Mouse (Mus musculus) kidney, adult 18-20 months (tissue): ENCODE measurements around the gene Marcks.

ENCODE experiments used
- DNase-seq: peaks from one replicate; pipeline ENCODE4 v3.0.0; 2021

Marcks gene

GRCm38 (mm10) chr10:37138778-37139442 lies at the start of gene Marcks:
Gene Marcks (minus strand): TSS chr10:37138920.
- DNase-seq: peak; percentile 82

DNA sequence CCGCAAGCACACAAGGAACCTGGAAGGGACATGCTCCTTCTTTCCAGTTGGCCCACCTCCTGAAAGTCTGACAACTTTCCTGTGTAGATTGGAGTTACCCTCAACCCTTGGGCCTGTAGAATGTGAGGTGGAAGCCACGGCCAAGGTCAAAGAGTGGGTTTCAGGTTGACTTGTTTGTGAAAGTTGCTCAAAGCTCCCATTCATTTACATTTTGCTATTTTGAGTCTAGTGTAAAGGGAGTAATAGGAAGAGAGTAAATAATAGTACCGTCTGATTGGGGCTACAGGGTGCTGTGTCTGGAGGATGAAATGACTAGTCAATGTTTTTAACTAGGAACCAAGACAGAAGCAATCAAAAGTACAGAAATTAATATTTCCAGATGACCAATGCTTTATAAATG lies 38.4 kb upstream of the Marcks start:
- DNase-seq: no peak

DNA sequence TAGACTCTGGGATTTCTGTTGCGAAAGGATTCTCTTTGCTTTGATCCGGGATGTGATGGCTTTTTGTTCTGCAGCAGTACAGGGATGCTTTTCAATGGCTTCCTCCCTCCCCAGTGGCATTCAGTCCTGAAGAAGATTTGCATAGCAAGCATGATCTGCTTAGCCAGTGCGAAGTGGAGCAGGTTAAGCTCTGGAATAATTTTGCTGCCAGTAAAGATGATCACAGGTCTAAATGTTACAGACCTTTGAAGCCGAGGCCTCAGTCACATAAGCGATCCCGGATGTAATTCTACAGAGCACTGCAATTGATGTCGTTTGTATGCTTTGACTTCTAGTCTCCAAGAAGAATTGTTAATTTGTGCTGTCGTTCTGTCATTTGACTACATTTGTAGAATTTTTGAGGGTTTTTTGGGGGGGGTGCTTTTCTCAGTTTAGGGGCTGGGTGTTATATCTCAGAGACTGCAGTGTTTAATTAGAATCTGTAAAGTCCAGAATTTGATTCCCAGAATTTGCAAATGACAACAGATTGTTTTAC lies 33.8 kb upstream of the Marcks start:
- DNase-seq: no peak

DNA sequence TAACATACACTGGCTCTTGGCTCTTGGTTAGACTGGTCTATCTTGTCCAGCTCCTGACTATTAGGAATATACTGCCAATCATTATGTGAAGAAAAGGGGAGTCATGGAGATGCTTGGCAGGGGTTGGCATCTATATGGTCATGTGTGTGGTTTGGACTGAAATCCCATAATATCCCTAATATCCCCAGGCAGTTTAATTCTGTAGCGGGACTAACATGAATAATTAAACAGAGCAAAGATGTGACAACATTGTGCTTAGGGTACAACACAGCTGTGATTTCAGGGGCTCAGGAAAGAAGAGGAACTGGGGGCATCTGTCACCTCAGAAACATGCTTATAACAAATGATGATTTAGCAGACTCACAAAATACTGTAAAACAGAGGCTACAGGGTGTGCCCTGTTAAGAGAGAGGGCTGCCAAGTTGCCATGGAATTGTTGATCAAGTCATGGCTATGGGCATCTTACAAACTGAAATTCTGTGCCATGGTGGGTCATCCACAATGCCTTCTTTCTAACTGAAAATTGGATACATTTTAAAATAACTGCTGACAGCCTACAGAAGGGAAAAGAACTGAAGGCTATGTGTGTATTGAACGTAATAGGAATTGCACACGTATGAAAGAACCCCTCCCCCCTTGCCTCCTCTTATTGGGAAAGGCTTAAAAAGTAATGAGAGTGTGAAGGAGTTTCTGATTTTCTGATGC lies 33.1 kb upstream of the Marcks start:
- DNase-seq: no peak

DNA sequence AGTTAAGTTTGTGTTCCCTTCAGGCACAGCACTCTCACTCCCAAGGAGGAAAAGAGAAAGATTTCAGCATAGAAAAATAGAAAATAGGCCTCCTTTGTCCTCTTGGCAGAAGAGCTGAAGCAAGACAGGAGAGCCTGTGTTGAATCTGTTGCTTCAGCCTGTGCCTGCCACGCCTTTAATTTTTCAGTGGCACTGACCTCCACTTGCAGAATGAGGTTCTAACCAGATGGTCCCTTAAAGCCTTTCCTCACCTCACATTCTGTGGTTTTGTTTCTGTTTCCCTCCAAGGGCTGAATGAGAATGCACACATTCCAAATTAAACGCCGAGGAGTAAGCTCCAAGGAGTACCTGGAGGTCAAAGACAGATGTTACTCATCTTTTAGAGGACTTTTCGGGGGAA lies 32.2 kb upstream of the Marcks start:
- DNase-seq: no peak

DNA sequence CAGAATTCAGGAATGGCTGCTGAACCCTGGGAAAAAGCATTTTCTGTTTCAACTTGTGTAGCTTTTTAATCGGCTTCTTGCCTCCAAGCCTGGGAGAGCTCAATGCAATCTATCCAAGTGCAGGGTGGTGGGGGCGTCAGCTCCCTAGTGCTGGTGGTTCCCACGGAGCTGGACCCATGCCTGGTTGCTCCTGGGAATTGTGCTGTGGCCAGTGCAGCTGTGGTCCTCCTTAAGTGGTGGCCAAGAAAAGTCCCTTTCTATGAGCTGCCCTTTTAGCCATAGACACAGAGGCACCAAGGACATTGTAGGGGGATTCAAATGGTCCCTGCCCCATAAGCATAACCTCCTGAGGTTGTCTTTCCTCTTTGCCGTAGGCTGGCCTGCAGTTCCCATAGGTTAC lies 31.7 kb upstream of the Marcks start:
- DNase-seq: no peak

DNA sequence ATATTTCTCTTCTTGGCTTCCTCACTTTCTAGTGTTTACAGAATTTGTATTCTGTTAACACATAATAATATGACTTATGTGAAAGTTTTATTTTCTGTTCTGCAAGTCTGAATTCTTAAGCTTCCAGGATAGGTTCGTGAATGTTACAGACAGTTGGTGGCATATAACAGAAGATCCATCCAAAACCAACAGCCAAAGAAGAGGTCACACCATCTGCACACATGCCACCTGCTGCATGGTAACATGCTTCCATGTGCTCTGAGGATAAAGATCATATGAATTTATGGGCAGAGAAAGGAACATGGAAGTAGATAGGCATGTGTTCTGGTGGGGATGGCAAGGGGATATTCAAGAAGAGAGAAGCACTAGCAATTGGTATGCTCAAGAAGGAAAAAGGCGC lies 28.8 kb upstream of the Marcks start:
- no peak for DNase-seq

- no peak for DNase-seq
Observed at GRCm38 (mm10) chr10:37159731-37160130, 21.0 kb upstream of the Marcks start.

- no peak for DNase-seq
Observed at GRCm38 (mm10) chr10:37157156-37157555, 18.4 kb upstream of the Marcks start.

- no peak for DNase-seq
Observed at GRCm38 (mm10) chr10:37155131-37155530, 16.4 kb upstream of the Marcks start.

DNA sequence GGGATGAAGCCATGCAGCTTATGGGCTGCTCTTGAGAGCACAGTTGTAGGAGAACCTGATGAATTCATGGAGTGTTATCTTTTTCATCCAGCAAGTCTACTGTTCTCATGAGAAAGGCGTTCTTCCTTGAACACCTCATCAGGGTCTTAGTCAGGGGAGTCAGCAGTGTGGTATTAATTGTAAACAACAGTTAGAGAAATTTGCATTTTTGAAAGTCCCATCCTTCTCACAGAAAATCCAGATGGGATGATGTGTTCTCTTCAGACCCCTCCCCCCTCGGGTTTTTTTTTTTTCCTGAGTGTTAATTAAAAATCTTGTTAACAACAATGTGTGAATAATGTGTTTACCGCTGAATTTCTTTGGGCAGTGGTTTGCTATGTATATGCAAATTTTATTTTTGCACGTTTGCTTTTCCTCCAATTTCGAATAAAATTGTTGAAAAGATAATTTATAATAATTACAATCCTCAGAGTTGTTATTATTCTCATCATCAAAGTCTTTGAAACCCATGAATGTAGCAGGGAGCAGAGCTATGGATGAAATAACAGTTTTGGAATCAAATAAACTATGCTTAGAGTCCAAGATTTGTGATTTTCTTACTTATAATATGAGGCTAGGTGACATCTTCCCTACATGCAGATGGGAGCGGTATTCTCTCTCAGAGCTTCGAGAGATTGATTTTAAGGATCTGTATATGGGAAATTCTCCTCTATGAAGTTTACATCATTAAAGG lies 13.0 kb upstream of the Marcks start:
- DNase-seq: no peak

DNA sequence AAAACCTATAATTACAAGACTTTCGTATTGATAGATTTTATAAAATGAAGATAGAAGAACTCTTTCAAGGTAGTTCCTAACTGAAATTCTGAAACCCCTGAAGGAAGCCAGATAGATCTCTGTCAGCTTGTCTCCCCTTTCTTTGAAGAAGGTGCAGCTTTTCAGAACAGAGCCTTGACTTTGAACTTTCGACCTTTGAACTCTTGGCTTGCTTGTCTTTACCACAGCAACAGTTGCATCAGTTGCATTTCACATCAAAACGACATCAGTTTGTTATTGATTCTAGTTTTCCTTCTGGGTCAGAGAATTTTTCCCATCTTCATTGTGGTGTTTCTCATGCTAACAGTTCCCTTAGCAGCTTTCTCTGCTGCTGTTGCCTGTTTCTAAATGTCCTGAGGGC lies 9.3 kb upstream of the Marcks start:
- no peak for DNase-seq

GRCm38 (mm10) chr10:37145456-37145855 lies 6.7 kb upstream of the Marcks start:
- no peak for DNase-seq

DNA sequence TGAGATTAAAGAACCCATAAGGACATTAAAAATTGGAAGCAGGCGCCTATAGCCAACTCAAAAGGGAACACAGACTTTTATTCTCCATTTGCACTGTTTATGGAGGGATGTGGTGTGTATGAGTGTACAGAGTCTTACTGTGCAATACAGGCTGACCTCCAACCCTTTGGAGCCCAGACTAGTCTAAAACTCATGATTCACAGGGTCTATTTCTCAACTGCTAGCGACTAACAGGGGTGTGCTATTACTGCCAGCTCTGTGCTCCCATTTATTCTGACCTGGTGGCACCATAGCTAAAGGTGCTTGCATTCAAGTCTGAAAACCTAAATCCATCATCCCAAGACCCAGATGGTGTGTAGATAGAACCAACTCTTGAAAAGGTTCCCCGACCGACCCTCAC lies 2.9 kb upstream of the Marcks start:
- no peak for DNase-seq

- DNase-seq: peak; percentile 72
Observed at GRCm38 (mm10) chr10:37140736-37141451, 2.2 kb upstream of the Marcks start.

GRCm38 (mm10) chr10:37140166-37140735 lies 1.5 kb upstream of the Marcks start:
- peak; percentile 61 for DNase-seq

GRCm38 (mm10) chr10:37139443-37140165 lies 884 bp upstream of the Marcks start:
- DNase-seq: peak; percentile 47

GRCm38 (mm10) chr10:37138311-37138731 lies 399 bp downstream of the Marcks start:
- peak; percentile 41 for DNase-seq

DNA sequence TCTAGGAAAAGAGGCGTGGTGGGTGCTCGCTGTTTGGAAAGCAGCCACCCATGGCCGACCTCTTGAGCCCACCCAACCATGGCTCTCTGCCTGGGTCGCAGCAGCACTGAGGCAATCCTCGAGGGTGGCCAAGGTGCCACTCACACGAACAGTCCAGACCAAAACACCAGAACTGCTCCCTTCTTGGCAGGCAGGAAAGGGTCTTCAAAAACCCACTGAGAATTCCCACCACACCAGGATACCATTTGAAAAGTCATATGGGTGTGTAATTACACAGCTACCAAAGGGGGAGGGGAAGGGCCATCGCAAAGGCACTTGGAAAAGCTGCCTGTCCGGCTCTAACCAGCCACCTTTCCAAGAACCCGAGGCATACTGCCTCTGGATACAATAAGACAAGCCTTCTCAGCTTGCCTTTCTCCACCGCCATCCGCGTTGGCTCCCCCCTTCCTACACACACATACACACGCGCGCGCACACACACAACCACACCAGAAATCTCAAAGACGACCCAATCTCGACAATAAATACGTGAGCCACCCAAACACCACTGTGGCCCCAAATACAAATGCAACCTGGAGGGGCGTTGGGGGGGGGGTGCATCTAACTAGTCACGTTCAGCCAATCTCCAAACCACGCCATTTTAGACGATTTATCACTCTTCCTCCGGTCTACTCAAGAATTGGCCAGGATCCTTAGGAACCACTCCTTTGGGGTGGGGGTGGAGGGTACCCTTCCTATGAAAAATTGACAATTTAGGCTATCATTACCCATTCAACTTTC lies 999 bp downstream of the Marcks start:
- peak; percentile 55 for DNase-seq

- peak; percentile 93 for DNase-seq
Observed at GRCm38 (mm10) chr10:37136981-37137518, 1.7 kb downstream of the Marcks start.
